Mouse (Mus musculus) kidney, postnatal 4 days (tissue): ENCODE data around the gene Rasl10b.

Source experiments
- DNase-seq, 2 experiments: peaks; one replicate each; pipeline ENCODE4 v3.0.0; 2021; ENCODE audit warnings: mixed read lengths in 2 of 2

The Rasl10b gene

DNA sequence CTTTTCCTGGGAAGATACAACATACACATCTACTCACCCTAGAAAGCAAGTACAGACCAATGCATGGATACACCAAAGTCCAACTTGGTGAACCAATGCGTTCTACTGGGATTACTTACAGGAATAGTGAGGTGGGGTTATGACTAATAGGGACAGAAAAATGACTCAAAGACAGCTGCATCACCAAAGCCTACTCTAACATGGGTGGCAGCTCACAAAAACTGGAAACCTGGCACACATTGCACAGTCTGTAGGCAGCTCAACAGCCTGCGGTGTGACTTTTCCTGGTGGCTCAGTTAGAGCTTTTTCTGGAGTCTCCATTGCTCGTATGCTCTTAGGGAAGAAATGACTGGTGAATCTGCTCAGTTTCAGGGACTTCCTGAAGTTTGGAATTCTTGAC, 59.8 kb downstream of the Rasl10b start:
- no peak for DNase-seq
